Mouse (Mus musculus): ENCODE data around the gene Cdkal1.

Gene Cdkal1

DNA sequence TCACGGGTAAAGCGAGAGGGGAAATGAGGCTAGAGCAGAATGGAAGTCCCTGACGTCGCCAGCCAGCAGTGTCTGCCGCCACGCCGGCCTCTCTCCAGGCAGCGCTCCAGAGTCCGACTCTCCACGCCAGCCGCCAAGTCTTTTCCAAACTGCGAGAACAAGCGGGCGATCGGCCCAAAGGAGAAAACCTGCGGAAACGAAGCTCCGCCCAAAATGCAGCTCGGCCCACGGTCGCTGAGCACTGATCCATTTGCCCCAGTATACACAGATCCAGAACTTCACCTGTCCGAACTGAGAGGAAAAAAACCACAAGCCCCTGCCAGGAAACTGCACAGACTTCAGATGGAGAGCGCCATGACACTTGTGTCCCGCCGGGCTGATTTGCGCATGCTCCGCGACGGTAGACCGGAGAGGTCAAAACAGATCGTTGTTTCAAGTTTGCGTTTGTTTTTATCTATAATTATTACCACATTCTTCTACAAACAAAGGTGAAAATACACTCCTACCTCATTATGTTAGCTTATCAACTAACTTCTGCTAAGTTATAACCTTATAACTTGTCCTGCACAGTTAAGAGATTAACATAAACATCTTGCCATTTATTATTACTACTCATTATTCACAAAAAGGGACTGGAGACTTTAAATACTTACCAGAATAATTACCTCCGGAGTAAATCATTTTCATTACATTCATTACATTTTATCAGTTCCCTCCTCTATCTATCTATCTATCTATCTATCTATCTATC is at the start of gene Cdkal1:
TSS of gene Cdkal1 (minus strand) at position 394 of the 751 bp plus-strand sequence.
- DNase-seq = peak; percentile 79

DNA sequence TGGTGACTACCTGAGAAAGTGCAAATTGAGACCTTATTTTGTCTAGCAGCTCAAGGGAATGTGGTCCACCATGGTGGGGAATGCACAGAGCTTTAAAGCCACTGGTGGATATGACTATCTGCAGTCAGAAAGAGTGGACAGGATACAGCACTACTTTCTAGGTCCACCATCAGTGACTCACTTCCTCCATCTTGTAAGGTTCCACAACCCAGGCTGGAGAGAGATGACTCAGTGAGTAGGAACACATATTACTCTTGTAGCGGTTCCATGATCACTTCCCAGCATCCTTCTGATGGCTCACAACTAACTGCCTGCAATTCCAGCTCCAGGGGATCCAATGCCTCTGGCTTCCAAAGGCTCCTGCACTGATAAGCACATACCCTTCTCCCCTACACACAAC is 47.9 kb upstream of the Cdkal1 start:
- DNase-seq = no peak

DNA sequence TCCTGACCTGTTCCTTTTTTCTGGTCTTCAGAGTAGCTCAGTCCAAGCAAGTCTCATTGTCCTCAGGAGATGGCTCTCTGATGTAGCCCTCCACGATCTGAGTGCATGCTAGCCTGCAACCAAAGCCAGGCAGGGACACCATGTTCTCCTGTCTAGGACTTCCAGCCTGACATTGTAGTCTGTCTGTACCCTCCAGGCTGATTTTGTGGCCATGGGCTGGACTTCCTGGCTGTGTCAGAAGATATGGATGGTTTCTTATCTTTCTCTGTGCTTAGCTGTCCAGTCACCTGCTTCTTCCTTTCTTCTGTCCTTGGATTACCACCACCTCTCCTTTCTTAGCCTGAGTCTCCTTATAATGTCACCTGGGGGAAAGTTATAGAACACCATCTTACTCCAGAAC is 47.2 kb upstream of the Cdkal1 start:
- no peak for DNase-seq

DNA sequence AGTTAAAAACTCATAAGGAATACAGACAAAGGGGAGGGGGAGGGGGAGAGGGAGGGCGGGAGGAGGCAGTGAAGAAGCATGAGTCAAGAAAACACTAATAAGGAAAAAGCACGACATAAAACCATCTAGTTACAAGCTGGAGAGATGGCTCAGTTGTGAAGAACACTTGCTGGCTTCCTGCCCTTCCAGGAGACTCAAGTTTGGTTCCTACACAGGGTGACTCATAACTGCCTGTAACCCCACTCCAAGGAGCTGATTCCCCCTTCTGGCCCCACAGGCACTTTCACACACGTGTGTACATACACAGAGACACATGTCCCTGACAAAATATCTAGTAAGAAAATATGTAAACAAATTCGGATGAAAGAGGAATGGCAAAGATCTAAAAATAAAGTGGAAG is 46.2 kb upstream of the Cdkal1 start:
- DNase-seq = no peak

DNA sequence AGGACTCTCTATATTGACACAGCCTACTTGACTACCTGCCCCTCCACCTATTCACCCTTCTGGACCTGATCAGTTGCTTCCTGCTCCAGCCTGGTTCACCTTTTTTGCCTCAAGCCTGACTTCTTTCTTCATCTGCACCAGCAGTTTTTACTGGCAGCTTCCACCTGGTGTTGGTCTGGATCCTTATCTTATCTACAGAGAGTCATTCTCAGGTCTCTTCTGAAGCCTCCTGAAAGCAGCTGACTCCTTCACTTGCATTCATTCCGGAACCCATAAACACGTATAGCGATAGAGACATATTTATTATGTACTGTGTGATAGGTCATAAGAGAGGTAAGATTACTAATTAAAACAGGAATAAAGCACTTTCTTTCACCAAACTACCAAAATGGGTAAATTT is 11.3 kb upstream of the Cdkal1 start:
- DNase-seq = no peak

DNA sequence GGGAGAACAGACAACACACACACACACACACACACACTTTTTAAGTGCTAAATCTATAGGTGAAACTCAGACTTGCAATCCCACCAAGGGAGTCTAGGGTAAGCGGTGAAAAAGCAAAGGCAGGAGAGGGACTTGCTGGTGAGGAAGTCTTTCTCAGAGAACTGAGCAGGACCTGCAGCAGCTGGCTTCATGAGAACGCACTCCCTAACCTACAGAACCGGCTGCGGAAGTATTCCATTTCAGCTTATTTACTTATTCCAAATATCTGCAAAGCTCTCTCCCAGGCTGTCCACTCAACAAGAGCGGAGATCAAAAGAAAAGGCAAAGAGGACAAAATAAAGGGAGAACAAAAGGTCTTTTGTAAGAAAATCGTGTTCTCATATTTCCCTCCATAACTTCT is 8.9 kb upstream of the Cdkal1 start:
- DNase-seq = no peak

DNA sequence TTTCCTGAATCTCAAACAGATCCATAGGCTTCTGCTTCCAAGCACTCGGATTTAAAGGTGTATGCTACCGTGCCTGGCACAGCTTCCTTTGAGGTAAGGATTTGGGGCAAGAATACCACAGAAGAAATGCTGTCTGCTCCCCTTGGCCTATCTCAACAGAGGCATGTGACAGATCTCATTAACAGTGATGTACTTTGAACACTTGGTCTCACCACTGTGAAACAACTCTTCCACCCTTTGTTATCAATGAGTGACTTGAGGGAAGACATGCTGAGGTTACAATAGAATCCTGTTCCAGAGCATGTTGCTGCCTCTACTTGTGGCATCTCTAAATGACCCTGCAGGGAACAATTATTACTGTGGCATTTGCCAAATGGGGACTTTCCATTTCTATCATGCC is 4.6 kb upstream of the Cdkal1 start:
- no peak for DNase-seq

DNA sequence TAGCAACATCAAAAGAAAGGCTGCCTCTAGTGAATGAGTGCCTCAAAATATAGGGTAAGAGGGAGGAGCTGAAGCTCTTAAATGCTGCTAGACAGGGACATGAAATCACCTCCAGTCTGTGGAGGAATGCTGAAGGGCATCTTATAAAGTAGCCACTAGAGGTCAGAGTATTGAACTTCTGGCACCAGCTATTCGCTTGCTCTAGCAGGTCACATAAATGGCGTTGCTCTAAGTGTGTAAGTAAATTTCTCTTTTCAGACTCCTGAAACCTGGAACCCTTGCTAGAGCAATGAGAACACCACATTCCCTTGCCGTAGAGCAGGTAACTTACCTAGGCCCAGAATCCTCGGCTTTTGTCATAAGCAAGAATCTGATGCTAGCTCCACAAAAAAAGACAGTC is 2.0 kb upstream of the Cdkal1 start:
- no peak for DNase-seq

DNA sequence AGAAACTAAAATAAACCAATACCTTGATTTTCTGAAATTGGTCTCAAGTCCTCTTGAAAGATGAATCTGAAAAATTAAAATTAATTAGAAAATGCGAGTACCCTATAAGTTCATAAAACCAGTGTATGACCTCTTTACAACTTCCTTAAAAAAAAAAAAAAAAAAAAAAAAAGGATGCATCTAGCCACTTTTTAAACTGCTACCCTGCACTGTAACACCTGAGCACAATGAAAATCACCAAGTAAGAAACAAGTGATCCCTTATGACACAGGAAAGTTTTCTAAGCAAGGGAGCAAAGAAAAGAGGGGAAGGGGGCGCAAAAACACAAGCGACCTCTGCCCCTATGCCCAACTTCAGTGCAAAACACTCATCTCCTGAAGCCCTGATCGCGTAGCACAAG is 598 bp downstream of the Cdkal1 start:
- no peak for DNase-seq

DNA sequence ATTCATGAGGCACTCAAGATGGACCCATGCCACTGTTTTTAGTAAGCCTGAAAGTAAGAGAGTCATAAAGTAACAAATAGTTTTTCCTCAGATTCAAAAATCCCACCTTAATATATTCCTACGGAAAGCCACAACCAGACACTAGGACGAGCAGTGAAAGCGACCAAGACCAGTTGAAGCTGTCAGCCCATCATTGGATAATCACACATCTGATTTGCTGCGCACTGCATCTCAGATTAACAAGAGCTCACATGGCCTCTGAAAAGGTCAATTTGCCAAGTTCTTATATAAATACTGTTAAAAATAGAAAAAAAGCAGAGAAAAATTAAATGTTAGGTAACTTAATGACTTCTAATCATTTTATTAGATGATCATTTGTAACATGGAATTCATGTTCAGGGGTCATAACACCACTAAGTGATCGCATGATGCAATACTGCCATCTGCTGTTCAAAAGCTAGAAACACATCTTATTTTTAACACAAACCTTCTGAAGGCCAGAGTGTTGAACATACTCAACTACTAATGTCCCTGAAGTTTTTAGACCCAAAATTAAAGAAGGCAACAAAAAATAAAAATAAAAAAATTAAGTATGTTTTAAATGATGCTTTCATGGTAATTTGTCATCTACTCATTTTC is 16.9 kb downstream of the Cdkal1 start:
- no peak for DNase-seq

DNA sequence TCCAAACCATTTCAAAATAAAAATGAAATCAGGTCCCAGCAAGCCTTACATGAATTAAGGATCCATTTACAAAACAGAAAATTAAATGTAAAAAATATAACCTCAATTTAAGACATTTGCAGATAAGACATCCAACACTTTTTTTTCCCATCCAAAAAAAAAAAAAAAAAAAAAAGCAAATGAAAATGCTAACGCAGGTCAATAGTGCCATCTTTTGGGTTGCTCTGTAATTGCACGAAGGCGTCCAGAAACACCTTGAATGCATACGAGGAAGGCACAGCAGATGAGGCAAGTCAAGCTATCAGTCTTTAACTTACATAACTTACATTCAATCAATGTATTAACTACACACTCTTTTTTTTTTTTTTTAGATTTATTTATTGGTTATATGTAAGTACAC is 20.3 kb downstream of the Cdkal1 start:
- peak; percentile 24 for DNase-seq

DNA sequence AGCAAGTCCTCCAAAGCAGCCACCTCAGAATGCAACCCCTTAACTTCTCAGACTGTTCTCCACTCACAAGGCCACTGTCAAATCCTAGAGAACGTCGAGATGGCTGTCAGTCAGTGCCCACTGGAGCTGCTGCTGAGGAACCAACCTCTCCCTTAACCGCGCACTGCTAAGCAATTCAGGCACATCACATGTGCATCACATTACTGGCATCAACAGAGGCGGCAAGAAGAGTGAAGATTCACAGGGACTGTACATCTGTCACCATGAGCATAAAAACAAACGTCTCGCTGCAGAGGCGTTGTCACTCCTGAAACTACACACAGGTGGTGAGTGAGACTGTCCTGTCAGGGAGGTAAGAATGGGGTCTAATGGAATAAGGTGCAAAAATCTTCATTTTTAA is 21.7 kb downstream of the Cdkal1 start:
- DNase-seq = no peak

DNA sequence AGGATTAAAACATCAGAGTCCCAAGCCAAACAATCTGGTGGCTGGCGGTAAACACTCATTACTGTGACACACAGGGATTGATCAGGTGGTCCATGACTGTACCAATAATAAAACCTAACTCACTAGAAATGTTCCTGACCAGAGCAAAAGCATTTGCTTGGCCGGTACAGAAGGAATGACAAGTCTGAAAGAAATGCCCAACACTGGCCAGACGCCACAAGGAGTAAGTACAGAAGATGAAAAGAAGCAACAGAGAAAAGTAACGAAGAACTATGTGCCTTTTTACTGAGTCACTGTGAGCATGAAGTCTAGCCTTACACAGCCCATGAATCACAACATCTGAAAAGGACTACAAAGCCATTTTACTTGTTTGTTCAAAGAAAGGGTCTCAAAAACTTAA is 24.3 kb downstream of the Cdkal1 start:
- DNase-seq = no peak

DNA sequence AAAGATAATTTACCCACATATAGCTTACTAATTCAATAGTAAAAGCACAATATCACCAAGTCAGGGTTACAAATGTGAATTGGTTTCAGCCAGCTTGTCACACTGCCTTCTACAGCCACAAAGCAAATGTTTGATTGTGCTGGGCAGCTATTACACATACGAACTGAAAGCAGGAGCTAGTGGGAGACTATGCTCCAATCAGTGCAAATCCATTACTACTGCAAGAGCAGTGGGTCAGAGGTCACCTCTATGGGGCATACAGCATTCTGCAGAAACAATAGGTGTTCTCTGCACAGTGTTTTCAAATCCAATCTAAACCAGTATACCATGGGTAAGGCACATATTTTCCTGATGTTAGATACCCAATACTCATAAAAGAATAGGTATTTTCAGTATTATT is 27.4 kb downstream of the Cdkal1 start:
- DNase-seq = no peak

DNA sequence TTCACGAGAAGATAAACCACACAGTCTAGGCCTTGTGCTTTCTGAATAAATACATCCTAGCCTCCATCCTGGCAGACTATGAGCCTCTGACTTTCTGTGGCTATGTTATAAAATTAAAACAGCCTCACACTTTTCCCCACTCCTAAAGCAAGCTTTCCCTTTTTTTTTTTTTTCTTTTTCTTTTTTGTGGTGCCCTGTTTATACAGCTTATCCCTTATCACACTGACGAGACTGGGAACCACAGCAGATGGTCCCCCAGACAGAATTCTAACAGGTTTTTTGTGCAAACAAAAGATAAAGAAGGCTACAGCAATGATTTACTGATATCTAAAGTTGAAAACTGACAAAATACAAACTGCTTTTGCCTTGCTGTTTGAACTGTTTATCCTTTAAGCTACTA is 29.0 kb downstream of the Cdkal1 start:
- DNase-seq = no peak

DNA sequence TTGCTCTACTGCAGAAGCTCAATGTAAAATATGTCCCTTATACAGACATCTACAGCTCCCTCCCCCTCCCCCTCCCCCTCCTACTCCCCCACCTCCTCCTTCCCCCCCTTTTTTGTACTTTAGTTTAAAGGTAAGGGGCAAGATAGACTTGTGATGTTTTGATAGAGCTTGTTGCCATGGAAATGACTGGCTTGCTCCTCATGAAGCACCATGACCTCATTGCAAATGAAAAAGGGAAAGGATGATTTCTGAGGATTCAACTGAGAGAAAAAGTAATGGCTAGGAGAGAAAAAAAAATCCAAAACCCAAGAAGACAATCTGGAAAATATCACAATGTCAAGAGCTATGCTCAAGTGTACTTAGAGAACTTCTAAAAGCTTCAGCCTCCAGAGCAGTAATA is 29.4 kb downstream of the Cdkal1 start:
- no peak for DNase-seq

DNA sequence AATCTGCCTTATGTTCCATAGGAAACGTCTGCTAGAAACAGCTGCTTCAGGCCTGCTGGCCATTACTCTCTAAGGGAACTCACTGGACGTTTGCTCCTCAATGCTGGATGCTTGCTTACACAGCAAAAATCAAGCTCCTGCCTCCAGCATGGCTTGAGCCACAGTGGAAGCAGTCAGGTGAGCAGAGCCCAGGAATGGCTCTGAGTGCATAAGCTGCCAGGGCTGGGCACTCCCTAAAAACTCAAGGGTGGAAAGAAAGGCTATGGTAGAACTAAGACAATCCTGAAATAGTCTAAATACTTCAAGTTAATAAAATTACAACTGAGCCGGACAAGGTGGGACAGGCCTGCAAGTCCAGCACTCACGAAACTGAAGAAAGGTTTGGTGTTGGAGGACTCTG is 30.7 kb downstream of the Cdkal1 start:
- no peak for DNase-seq

DNA sequence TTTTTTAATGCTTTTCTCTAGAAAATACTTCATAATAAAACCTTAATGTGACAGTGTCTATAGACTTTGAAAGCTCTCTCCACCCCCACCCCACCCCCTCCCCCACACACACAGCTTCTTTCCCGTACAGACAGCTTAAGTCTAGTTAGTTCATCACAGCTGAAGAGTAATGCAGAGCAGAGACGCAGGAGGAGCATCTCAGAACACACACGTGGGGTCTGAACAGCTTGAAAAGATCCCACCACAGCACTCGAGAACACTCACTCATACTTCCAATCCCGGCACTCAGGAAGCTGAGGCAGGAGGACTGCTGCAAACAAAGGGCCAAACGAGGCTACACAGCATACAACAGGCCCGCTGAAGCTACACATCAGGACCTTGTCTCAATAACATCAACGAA is 31.1 kb downstream of the Cdkal1 start:
- DNase-seq = no peak

DNA sequence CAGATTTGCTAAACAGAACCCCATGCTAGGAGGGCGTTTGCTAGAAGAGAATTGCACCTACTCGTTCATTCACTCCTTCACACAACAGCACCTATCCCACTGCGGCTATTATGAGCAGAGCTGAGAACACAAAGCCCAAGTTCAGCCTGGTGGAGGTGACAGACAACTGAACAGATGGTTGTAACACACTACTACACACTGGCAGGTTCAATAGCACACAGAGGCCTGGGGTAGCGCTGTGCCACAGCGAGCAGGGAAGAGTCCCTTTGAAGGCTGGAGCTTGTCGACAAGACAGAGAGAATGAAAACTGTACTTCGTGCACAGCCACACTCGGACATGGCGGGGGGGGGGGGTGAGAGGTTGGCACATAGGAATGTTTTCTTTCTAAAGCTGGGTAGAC is 31.6 kb downstream of the Cdkal1 start:
- peak; percentile 23 for DNase-seq

DNA sequence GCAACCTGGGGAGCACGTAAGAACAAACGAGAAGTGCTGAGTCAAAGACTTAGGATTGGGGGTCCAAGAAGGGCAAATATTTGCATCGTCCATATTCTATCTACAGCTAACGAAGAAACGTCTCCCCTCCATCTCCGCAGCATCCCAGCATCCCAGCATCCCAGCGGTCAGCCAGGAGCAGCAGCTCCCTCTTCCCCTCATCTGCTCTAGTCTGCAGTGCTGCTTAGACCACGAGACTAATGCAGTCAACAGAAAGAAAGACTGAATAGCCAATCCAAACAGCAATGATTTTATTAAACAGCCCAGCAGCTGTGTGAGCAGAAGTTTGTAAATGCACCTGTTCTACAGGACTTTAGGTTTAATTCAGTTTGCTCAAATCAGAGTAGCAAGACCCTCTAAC is 32.0 kb downstream of the Cdkal1 start:
- DNase-seq = no peak

DNA sequence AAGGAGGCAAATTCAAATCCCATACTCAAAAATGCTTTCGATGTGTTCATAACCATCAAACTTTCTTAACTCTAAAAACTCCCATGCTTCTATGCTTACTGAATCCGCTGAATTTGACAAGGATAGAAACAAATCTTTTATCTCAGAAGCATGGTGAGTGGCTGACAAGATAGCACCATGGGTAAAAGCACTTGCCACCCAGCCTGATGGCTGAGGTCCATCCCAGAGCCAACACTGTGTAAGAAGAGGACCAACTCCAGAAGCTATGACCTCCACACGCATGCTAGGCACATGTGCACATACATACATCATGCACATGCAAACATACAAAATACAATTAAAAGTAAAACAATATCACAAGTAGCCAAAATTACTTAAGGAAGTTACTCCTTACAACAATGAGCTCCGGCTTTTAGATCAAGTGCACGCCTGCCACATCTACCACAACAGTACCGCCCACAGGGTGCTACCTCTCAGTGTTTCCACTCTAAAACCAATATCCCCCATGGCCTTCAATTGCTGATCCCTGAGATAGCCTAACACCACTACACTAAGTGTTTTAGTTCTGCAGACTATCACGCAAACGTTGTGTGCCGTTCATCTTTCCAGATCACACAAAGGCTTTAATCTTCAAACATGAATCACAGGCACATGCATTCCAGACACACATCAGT is 35.4 kb downstream of the Cdkal1 start:
- no peak for DNase-seq

DNA sequence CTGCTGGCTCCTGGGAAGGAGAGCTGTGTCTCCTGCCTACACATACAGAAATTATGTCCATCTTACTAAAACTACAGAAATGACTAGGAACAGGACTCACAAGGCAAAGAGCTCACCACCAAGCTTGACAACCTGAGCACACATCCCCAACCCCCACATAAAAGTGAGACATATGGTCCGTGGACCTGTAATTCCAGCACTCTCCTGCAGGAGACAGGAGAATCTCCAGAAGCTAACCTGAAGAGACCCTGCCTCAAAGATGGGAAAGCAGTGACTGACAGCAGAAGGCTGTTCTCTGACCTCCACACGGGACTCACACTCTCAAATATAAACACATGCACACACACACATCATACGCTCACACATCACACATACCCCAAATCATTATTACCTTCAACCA is 36.3 kb downstream of the Cdkal1 start:
- no peak for DNase-seq

DNA sequence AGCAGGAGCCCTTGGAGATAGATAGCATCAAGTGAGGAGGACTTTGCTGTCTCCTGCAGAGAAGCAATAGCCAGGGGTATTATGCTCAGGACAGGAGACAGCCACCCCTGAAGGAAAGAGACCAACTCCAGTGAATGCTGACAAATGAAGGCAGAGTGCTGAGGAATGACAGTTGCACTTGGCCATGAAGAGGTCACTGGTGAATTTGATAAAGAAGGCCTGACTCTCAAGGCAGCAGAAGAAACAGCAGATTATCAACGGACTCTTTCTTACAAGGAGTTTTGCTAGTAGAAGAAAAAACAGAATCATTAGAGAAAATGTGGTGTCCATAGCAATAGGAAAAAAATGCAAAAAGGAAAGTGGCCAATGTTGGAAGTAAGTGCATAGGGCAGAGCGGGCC is 37.2 kb downstream of the Cdkal1 start:
- no peak for DNase-seq

DNA sequence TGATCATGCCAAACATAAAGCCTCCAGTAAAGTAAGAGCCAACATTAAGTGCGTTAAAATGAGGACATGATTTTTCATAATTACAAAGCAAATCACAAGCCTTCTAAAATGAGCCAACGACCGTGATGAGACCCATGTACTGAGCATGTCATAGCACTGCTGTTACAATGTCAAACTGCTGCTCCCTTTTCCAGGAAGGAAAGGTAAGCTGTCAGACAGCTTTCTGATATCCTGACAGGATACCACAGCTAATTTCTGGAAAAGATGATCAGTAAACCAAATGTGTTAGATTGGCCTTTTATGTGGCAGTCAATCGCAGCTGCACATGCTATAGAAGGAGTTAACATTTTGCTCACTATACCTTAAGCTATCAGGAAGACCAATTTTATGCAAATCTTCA is 44.7 kb downstream of the Cdkal1 start:
- DNase-seq = no peak

DNA sequence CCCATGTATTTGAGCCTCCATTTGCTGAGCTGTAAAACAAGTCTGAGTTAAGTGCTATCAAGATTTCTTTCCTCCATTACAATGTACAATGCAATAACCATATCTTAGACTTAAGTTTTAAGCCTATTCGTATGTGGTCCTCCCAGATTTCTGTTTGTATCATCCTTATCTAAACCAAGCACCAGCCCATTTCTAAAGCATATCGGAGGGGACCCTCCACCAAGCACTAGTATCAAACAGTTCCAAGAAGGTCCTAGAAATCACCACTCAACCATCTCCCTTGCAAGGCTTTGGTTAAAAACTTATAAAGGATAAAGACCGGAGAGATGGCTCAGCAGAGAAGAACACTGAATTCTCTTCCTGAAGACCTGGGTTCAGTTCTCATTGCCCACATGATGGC is 47.1 kb downstream of the Cdkal1 start:
- DNase-seq = no peak
